Mouse (Mus musculus) C2C12 (cell line): ENCODE data around the gene Hist1h2bl.

Experiments
- CEBPB ChIP-seq: IDR thresholded peaks from one replicate; pipeline ENCODE4 v1.6.1; 2011; ENCODE audit warnings: low read depth, mild to moderate bottlenecking, control low read depth, moderate library complexity
- CTCF ChIP-seq: IDR thresholded peaks from one replicate; pipeline ENCODE4 v1.5.1; 2011; ENCODE audit not compliant: control insufficient read depth, insufficient read depth, insufficient read length
- MAX ChIP-seq: IDR thresholded peaks from one replicate; pipeline ENCODE4 v1.6.1; 2011; ENCODE audit warnings: mild to moderate bottlenecking, control low read depth
- MYOD1 ChIP-seq: IDR thresholded peaks from one replicate; pipeline ENCODE4 v1.6.1; 2011; ENCODE audit warnings: low read depth; ENCODE audit not compliant: control insufficient read depth, insufficient read length
- MYOG ChIP-seq: IDR thresholded peaks from one replicate; pipeline ENCODE4 v1.6.1; 2011; ENCODE audit not compliant: control insufficient read depth, insufficient read length; ENCODE audit errors: extremely low read depth
- USF1 ChIP-seq: IDR thresholded peaks from one replicate; pipeline ENCODE4 v1.6.1; 2011; ENCODE audit warnings: low read depth, mild to moderate bottlenecking, control low read depth, moderate library complexity

DNA sequence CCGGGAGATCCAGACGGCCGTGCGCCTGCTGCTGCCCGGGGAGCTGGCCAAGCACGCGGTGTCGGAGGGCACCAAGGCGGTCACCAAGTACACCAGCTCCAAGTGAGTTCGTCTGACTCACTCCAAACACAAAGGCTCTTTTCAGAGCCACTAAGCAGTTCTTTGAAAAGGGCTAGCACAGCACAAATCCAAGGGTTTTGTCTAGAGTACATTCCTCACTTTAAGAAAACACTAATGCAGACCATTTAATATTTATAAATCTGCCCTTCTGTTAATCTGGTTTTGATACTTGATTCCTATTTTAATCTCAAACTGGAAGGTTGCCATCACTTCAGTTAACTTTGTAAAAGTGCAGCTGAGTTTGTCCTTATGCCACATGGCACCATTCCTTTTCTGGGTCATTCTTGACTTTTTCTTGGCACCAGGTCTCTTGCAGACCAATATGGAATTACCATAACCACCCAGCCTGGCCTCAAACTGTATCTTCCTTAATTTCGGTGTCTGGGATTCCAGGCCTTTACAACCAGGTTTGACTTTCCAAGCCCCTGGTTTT, 6.5 kb upstream of the Hist1h2bl start:
- TF ChIP-seq CTCF (no peak), MYOG (no peak), USF1 (no peak), MAX (no peak), CEBPB (no peak), MYOD1 (no peak)
